Mouse (Mus musculus): ENCODE results near the gene Wbp1l.
"Not testable (repeated sequence)": the region's sequence is repeated elsewhere in the genome, so short reads cannot be mapped to it uniquely, and the experiment has no call there.

Wbp1l gene

DNA sequence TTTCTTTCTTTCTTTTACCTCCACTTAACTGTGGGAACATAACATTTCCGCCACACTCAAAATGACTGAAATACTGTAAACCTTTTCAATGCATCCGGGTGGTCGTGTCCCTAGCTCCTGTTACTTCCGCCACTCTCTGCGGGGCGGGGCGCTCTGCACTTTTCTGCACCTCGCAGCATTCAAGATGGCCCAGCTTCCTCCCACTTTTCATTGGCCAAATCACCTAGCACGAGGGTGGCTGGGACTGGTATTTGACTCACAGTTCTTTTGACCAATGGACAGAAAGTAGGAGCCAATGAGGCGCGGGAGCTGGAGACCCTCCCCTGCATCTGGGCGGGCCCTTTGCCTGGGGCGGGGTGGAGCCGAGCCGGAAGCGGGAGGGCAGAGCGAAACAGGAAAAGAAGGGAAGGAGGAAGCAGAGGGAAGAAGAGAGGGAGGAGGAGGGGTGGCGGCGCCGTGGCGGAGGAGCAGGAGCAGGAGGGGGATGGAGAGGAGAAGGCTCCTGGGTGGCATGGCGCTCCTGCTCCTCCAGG lies at the start of gene Wbp1l:
TSS of gene Wbp1l (plus strand) at position 365 of the 533 bp plus-strand sequence.
- DNase-seq (ENCODE audit: low spot score), result peak; percentile 99

DNA sequence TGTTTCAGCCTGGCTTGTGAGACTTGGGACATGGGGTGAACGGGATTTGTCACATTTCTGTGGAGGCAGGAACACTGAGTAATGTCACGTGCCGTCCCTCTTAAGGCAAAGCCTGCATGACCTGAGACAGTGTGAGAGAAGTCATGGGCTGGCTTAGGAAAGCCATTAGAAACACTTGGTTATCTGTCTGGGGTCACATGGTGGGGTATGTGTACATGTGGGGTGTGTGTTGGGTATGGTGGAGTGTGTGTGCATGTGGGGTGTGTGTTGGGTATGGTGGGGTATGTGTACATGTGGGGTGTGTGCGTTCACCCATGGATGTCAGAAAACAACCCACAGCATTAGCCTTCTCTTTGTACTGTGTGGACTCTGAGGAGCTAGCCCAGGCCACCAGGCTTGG lies 48.5 kb upstream of the Wbp1l start:
- no peak for DNase-seq (ENCODE audit: low spot score)

DNA sequence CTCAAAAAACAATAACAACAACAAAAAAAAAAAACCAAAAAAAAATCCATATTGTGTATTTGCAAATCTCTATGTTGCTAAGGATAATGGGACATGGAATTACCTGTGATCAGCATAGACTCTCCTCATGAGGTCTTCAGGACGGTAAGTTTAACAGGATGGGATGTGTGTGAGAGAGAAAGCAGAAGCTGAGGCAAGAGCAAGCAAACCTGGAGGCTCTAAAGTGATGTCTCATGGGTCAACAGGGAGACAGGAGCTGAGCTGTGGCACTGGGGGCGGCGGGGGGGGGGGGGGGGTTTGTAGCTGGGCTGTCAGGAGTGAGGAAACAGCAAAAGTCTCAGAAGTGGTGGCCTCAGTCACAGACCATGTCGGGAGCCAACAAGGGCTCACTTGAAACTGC lies 46.4 kb upstream of the Wbp1l start:
- no peak for DNase-seq (ENCODE audit: low spot score)

DNA sequence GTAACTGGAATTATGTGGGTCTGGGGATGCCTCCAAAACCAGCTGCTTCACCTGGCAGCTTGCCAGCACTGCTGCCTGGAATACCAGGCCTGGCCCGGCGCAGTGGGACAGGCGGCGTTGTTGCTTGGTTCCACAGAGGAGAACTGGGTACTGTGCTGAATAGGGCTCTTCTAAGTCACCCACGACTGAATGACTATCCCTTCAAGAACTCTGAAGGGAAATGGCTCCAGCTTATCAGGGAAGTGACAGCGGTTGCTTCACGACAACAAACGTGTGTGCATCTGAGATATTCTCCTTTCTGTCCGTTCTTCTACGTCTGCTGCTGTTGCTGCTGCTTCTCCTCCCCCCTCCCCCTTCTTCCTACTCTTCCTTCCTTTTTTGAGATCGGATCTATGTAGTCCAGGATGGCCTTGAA lies 45.3 kb upstream of the Wbp1l start:
- DNase-seq (ENCODE audit: low spot score), result peak; percentile 61

DNA sequence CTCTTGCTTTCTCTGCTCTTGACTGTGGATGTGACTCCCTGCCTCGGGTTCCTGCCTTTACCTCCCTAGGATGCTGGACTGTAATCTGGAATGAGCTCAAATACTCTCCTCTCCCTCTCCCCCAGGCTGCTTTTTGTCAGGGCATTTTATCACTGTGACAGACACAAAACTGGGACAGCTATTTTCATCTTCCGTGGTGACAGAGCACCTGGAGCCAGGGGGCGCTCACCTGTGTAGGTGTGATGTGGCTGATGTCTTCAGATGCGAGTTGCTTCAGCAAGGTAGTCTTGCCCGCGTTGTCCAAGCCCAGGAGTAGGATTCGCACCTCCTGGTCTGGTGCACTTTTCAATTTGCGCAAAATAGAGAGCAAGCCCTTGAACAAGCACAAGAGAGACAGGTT lies 40.9 kb upstream of the Wbp1l start:
- no peak for DNase-seq (ENCODE audit: low spot score)

DNA sequence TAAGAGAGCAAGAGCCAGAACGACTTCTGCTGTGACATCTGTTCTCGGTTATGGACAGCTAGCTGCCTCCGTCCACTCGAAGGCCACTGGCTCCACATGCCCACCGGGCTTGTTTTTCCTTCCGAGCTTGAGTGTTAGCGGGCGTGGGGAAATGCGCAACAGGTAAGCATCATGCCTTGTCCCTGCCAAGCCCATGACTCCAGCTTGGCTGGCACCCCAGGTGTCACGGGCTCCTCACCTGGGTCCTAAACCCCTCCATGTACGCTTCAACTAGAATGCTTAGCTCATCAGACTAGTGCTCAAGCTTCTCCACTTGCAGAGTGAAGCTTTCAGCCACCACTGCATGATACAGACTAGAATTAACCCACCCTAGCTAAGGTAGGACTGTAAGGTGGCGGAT lies 40.3 kb upstream of the Wbp1l start:
- DNase-seq (ENCODE audit: low spot score), result no peak

DNA sequence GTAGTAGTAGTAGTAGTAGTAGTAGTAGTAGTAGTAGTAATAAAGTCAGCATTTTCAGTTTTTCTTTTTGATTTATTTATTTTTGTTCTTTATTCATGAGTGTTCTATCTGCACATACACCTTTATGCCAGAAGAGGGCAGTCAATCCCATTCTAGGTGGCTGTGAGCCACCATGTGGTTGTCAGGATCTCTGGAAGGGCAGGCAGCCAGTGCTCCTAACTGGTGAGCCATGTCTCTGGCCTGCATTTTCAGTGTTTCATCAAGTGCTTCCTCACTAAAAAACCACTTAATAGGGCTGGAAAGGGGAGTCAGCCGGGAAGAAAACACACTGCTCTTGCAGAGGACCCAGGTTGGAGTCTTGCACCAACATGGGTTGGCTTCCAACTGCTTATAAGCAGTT lies 36.8 kb upstream of the Wbp1l start:
- DNase-seq (ENCODE audit: low spot score), result peak; percentile 57

DNA sequence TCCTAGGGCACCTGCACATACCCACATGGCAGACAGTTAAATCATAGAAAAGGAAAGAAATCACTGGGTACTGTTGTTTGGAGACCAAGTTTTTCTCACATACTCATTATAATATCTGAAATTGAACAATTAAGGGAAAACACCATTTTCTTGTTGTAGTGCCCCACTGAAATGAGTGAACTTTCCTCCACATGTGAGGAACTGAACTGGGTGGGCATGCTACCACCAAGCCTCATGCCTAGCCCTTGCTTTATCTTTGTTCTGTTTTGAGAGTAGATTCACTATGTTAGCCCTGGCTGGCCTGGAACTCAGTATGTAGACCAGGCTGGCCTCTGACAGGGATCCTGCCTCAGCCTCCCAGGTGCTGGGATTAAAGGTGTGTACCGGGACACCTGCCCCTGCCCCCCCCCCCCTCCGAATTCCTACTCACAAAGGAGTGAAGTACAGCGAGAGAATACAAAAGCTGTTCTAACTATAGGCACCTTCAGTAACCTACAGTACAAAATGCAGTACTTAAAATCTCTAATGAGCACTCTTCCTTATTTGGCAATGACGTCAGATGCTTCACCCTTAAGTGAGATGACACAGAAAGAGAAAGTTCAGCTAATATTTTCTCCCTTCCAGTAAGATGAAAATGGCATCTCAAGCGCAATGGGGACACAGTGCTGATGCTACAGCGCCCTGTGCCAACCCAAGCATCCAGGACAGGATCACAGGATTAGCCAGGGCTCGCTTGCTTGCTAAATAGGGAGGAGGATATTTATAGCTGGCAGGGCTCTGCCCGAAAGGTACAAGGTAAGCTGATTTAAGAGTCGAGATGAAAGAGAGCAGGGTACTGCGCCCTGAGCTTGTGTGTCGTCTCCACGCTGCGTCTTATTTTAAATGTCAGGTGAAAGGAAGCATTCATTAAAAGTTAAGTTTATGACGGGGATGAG lies 36.0 kb upstream of the Wbp1l start:
- DNase-seq (ENCODE audit: low spot score), result no peak

DNA sequence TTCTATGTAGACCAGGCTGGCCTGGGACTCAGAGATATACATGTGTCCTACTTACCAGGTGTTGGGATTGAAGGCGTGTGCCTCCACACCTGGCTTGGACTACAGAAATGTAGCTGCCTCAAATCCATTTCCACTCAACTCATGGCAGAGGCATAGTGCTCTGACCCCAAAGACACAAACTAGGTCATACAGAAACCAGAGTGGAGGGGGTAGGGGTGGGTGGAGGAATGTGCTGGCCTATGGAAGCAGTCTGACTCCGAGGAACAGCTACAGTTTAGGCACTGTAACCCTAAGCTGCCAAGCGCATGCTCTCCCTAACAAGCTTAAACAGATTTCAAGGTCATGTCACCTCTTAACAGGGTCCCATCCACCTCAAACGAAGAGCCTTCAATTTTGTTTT lies 35.3 kb upstream of the Wbp1l start:
- DNase-seq (ENCODE audit: low spot score), result no peak

DNA sequence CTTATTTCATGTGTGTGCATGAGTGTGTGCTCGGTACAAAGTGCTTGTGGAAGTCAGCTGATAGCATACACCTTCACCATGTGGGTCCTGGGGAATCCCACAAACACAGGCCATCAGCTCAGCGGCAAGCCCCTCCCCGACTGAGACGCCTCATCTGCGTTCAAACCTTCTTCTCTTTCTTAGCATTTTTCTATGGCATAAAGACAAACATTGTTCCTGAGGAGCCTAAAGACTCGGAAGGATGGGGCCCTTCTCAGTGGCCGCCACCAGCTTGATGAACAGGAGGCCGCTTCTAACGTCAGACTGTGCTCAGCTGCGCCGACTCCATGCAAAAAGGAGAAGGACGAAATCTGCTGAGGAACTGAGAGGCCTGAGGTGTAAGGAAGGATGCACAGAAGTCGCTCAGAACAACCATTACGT lies 34.8 kb upstream of the Wbp1l start:
- DNase-seq (ENCODE audit: low spot score), result no peak

DNA sequence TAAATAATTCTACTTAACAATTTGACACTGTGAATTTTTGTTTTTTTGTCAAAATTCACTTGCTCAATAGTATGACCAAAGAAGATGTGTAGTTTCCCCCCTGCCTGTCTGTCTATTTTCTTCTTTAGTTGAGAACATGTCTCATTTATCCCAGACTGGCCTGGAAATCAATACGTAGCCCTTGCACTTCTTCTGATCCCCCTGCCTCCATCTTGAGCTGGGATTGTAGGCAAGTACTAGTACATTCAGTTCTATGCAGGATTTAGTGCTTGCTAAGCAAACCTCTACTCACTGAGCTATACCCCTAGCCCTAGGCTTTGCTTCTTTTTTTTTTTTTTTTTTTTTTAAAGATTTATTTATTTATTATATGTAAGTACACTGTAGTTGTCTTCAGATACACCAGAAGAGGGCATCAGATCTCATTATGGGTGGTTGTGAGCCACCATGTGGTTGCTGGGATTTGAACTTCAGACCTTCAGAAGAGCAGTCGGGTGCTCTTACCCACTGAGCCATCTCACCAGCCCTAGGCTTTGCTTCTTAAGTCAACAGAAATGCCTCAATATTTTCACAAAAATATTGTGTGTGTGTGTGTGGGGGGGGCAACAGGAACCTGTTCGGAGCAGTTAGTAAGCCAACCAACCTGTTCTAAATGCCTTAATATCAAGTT lies 27.5 kb upstream of the Wbp1l start:
- not testable (repeated sequence) for DNase-seq (ENCODE audit: low spot score)

DNA sequence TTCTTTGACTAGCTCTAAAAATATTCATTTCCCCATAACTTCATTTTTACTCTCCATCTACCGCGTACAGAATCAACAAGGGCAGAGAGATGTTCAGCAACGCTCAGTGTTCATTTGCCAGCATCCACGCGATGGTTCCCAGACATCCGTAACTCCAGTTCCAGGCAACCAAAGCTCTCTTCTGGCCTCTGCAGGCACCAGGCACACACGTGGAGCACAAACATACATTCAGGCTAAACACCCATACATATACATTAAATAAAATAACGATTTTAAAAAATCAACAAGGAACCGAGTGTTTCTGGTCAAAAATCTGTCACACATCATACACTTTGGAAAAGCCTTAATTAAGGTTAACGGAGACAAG lies 27.0 kb upstream of the Wbp1l start:
- DNase-seq (ENCODE audit: low spot score), result no peak

DNA sequence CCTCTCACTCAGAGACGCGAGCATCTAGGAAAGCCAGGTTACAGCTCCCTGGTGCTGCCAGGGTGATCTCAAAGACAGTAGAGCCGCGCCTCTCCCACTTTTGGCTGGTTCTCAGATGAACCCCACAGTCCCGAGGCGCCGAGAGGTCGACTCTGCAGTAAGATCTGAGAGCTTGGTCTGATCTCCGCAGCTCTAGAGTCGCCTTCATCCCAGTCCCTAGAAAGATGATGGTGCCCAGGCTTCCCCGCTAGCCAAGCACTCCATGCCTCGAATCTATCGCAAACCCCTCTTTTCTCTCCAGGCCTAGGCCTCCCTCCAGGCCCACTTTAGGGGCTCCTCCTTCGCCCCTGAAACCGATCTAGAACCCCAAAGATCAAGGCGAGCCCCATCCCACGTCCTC lies 26.3 kb upstream of the Wbp1l start:
- no peak for DNase-seq (ENCODE audit: low spot score)

DNA sequence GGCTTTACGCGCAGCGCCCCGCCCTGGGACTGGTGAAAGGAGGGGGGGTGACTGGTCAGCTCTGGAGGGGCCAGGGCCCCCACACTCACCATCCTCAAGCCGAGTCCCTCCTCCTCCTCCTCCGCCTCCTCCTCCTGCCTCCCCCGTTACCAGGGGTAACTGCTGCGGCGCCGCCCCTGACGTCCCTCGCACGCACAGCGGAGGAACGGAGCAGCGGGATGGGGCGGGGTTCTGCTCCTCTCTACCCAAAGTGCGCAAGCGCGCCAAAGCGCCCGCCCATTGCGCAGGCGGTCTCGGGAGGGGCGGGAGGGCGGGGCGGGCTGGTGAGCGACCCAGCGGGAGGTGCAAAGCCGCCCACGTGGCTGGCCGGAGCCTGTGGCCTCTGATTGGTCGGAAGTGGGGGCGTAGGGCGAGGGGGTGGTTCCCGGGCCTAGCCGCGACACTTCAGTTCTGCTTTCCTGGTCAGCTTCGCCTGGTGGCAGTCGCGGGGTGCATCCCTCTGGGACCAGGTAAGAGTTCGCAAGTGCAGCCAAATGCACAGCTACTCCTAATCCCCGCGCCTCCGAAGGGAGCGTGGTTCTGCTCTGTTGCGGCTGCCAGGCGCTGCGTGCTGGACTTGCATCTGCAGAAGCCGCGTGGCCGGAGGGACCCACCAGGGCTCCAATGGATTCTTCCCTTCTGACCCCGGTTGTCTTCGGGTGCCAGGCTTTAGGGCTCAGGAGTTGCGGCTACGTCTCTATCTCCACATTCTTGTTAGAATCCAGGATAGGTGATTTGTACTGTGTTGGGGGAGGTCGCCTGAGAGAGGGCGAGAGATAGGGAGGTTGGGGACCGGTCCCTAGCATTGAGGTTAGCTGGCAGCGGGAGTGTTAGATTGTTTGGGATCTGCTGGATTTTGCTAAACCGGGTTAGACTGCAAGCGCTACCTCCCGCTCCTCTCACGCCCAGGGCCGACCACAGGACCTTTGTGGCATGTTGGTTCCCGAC lies 25.6 kb upstream of the Wbp1l start, which contains the start of the genes Arl3 and Sfxn2:
TSS of gene Arl3 (minus strand) at position 248 of the 987 bp plus-strand sequence.
TSS of gene Sfxn2 (plus strand) at position 415 of the 987 bp plus-strand sequence.
- DNase-seq (ENCODE audit: low spot score), result peak; percentile 95

DNA sequence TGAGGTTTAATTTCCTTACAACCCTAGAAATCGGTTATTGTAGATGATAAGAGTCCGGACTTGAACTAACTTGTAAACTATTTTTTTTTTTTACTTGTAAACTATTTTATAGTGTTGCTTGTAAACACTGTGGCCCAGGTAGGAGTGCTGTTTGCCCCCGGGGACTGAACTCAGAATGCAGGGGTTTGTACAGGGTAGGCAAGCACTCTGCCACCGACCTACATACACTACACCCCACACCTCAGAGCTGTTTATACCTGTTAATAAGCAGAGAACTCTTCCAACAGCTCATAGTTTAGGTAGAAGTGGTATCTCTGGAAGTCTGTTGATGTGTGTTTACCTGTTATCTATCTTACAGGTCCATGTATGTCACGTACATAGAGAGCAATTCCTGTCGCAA lies 24.9 kb upstream of the Wbp1l start:
- DNase-seq (ENCODE audit: low spot score), result no peak

DNA sequence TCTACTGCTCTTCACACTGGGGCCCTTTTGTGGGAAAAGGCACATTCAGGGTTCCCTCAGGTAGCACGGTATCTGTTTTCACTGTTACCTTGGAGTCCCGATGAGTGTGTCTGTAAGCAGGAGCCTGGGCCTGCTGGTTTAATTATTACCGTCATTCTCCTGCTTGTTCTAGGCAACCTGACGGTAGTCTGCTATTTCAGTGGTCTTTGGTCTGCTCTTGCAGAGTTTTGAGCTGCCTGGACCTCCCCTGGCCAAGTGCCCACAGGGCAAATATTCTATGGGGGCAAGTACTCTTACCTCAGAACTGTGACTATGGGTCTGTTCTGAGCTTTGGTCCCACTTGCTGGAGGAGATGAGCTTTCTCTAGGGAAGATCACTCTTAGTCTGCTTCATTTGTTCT lies 23.7 kb upstream of the Wbp1l start:
- DNase-seq (ENCODE audit: low spot score), result no peak

DNA sequence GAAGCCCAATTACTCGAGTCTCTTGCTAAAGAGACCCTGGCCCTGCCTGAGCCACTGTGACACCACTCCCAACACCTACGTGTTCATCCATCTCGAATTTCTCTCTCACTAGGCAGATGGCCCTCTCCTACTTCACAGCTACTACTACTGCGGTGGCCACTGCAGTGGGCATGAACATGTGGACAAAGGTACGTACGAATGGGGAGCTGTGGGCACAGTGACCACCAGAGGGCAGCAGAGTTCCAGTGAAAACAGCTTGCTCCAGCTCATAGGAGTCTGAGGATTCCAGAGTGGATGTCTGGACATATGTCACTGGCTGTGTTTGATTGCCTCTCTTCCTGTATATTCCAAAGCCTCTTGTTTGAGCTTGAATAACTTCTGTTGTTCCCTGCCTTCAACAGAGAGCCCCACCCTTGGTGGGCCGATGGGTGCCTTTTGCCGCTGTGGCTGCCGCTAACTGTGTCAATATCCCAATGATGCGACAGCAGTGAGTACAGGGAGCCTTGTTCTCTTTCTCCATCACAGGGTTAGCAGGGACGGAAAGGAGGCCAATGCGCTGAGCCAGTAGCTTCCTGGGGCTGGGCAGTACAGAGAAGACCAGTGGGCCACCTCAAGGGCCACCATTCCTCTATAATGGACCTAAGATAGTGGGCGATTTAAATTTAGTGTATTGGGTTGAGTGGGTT lies 10.9 kb upstream of the Wbp1l start:
- DNase-seq (ENCODE audit: low spot score), result peak; percentile 87

DNA sequence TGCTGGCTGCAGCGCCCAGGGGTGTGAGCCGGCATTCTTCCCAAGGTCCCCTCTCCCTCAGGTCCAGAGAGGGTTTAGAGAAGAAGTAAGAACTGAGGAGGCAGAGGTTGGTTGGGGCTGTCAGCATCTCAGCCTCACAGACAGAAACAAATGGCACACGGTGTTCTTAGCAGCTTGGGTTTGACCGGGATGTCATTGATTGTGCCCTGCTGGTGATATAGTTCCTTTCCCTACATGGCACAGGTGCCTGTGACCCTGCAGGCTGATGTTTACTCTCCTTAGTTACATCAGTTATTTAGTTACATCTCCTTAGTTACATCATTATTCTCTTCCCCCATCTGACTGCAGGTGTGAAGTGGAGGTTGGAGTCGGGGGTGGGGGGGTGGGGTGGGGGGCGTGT lies 7.3 kb upstream of the Wbp1l start:
- no peak for DNase-seq (ENCODE audit: low spot score)

DNA sequence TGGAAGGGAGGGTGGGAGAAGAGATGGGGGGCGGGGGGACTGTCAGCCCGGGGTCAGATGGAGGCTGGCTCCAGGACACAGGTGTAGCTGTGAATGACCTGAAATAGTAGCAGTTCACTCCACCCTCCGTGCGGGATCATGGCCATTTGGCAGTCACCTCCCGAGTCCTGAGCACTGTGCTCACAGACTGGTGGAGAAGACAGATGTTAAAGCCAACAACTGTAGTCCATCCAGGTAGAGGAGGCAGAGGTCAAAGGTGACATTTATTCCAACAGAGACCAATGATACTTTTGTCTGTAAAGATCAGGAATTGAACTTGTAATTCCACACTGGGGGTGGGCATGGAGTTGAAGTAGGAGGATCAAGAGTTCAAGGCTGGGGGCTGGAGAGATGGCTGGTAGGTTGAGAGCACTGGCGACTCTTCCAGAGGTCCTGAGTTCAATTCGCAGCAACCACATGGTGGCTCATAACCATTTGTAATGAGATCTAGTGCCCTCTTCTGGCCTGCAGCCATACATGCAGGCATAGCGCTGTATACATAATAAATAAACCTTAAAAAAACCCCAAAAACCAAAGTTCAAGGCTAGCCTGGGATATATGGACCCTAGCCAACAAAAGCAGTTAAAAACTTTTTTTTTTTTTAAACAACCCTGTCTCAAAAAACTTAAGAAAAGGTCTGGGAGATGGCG lies 6.0 kb upstream of the Wbp1l start:
- DNase-seq (ENCODE audit: low spot score), result no peak

DNA sequence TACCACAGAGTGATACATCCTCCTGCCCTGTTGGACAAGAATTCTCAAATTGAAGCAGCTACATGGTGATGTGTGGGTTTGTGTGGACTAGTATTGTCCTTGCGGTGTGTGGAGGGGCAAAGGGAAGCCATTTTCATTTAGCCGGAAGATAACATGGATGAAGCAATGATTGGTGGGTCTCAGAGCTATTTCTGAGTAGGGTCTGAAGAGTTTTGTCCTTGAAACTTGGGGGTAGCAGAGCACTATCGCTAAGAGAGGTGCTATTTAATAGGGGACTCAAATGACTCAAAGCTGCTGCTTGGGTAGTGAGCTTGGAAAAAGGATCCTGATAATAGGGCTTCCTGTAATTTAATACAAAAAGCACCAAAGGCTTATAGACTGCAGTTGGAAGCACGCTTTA lies 697 bp upstream of the Wbp1l start:
- no peak for DNase-seq (ENCODE audit: low spot score)
